Mouse (Mus musculus): ENCODE measurements around the gene Wars2. TPM values are rescaled to one million over a fixed set of nuclear protein-coding genes. Genes with fewer than 3 reads are reported as not detected.

Wars2 gene
- polyA plus RNA-seq, 1 experiment from 2014 or later: 5.2 TPM

DNA sequence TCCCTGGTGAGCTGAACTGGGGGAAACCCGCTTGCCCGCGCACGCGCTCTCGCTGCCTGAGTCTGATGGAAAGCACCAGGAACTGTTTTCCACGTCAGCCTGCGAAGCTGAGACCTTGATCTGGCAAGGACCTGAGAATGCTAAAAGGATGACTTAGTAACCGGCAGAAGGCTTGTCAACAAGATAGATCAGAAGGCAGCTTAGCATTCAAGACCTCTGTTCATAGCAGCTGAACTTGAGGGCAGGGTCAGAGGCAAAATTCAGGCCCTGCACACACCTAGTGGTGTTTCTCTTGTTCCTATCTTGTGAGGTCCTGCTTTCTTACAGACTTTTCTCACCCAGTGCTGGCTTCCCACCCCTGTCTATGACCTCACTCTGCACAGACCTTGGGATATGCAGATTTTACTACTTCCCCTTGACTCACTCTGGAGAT, 122.6 kb downstream of the Wars2 start:
- no peak overlapping the region for H3K9ac ChIP-seq
- no peak for ATAC-seq (ENCODE audit: low FRiP score, low read depth)
- H3K4me2 ChIP-seq: no peak overlapping the region
- H3K4me1 ChIP-seq (replicated peaks): no peaks in the 10 kb centered on the region
- peaks cover 84% of the 10 kb centered on the region for H3K27me3 ChIP-seq
- WGBS: 11% methylated on average over 9 of the region's 9 CpGs
- H3K9me3 ChIP-seq: no peaks in the 10 kb centered on the region
- no peak overlapping the region for H3K27ac ChIP-seq (replicated peaks)
- H3K36me3 ChIP-seq: no peaks in the 10 kb centered on the region
- H3K4me3 ChIP-seq: no peak overlapping the region

DNA sequence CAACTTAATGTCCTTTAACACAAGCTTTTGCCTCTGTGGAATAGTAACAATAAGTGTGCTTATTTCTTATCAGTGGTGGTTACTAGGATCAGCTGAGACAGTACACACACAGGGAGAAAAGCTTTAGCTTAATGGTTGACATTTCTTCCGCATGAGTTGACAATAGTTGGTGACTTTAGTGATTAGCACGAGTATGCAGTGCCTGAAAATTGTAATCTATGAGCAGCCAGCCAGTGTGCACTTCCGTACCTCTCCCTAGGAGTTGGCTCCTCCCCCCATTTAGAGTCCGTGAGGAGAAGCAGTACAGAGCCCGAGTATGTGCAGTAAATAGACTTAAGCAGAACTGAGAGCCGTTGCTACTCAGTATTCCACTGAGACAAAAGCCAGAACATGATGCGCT, 123.8 kb downstream of the Wars2 start:
- Histone ChIP-seq H3K4me3 (no peak overlapping the region), H3K9ac (no peak overlapping the region), H3K36me3 (no peaks in the 10 kb centered on the region), H3K9me3 (no peaks in the 10 kb centered on the region), H3K4me2 (no peak overlapping the region), H3K4me1 (replicated peaks) (no peaks in the 10 kb centered on the region), H3K27me3 (peaks cover 75% of the 10 kb centered on the region), H3K27ac (replicated peaks) (no peak overlapping the region)
- 25% methylated on average over 7 of the region's 7 CpGs for WGBS
- no peak for ATAC-seq (ENCODE audit: low FRiP score, low read depth)

DNA sequence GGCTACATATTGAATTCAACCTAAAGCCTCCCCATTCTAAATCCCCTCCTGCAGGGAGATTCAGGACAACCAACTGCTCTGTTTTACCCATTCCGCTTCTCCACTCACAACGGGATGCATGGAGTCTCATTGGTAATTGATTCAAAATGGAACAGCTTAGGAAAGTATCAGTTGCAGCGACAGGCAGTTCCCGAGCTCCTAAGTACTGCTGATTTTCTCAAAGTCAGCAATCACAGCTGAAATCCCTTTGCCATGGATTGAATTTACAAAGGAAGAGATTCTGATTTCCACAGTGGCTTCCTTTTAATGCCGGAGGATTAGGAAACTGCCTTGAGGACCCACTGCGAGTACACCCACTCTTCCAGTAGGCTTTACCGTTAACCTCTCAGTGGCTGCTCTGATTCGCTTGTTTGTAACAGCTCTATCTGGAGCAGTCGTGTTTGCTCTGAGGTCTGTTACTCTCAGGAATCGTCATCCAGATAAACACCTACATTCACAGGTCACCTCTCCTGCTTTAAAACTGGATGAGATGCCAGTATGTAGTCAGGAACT, 126.0 kb downstream of the Wars2 start:
- Histone ChIP-seq H3K9me3 (no peaks in the 10 kb centered on the region), H3K9ac (no peak overlapping the region), H3K27me3 (peaks cover 58% of the 10 kb centered on the region), H3K27ac (replicated peaks) (no peak overlapping the region), H3K4me3 (no peak overlapping the region), H3K4me2 (no peak overlapping the region), H3K4me1 (replicated peaks) (no peaks in the 10 kb centered on the region), H3K36me3 (no peaks in the 10 kb centered on the region)
- 56% methylated on average over 10 of the region's 10 CpGs for WGBS
- no peak for ATAC-seq (ENCODE audit: low FRiP score, low read depth)

DNA sequence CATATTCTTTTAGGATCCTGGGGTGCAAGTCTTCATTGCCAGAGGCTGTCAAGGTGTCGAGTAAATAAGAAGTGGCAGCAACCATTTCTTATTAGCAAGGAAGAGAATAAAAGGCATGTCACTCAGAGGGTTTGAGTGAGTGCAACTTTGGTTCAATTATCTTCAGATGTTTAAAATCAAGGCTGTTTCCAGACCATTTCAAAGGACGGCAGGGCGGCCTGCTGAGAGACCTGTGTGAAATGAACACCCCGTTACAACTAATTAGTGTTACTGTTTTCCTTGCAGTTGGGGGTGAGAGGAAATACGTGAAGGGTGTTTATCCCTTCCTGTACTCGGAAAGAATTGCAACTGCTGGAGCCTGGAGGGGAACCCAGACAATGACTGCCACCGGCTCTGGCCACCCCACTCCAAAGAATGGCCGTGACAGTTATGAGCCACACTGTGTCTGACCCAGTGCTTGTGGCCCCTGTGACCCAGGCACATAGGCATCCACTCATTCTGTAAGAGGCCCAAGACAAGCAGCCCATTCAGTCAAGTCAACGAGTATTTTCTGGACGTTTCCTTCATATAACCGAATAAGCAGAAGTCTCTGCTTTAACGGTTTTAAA, 137.2 kb downstream of the Wars2 start:
- Histone ChIP-seq H3K4me2 (no peak overlapping the region), H3K36me3 (no peaks in the 10 kb centered on the region), H3K4me3 (no peak overlapping the region), H3K4me1 (replicated peaks) (no peaks in the 10 kb centered on the region), H3K9ac (no peak overlapping the region), H3K27me3 (no peaks in the 10 kb centered on the region), H3K9me3 (no peaks in the 10 kb centered on the region), H3K27ac (replicated peaks) (no peak overlapping the region)
- ATAC-seq (ENCODE audit: low FRiP score, low read depth): no peak
- WGBS: 49% methylated on average over 12 of the region's 12 CpGs

DNA sequence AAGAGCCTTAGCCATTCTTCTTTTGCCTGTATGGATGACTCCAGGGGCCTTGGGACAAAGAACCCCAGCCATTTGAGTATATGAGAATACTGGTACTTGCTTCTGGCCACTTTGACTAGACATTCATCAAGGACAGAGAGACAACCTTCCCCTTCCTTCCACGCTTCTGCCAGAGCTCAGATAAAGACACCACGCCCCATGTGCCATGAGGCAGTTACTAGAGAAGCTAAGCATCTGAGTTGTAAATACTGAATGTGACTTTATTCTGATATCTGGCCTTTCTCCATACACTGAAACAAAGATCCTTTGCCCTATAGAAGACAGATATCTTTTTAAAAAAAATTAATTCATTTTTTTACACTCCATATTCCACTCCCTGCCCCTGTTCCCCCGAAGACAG, 138.8 kb downstream of the Wars2 start:
- no peaks in the 10 kb centered on the region for H3K9me3 ChIP-seq
- H3K4me1 ChIP-seq (replicated peaks): no peaks in the 10 kb centered on the region
- H3K27me3 ChIP-seq: no peaks in the 10 kb centered on the region
- no peak overlapping the region for H3K4me3 ChIP-seq
- no peak overlapping the region for H3K9ac ChIP-seq
- no peaks in the 10 kb centered on the region for H3K36me3 ChIP-seq
- H3K4me2 ChIP-seq: no peak overlapping the region
- WGBS: 92% methylated on average over 3 of the region's 3 CpGs
- no peak for ATAC-seq (ENCODE audit: low FRiP score, low read depth)
- H3K27ac ChIP-seq (replicated peaks): no peak overlapping the region

DNA sequence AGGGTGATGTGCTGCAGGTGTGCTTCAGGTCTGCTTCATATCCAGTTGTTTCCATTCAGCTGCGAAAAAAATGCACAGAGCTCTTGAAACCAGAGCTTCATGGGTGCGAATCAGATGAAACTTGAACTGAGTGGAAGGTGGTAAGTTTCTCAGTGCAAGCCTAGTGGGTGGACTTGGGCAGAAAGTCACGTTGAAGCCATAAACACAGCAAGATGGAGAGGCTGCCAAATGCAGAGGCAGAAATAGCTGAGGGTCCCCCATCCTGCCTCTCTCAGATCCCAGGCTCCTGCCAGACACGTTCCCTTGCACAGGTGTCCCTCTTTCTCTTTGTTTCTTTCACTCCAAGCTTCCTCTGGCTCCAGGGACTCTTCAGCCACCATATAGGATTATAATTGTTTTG, 140.6 kb downstream of the Wars2 start:
- Histone ChIP-seq H3K4me3 (no peak overlapping the region), H3K27me3 (no peaks in the 10 kb centered on the region), H3K4me1 (replicated peaks) (no peaks in the 10 kb centered on the region), H3K27ac (replicated peaks) (no peak overlapping the region), H3K9me3 (no peaks in the 10 kb centered on the region), H3K36me3 (no peaks in the 10 kb centered on the region), H3K9ac (no peak overlapping the region), H3K4me2 (no peak overlapping the region)
- 78% methylated on average over 4 of the region's 4 CpGs for WGBS
- ATAC-seq (ENCODE audit: low FRiP score, low read depth): no peak

DNA sequence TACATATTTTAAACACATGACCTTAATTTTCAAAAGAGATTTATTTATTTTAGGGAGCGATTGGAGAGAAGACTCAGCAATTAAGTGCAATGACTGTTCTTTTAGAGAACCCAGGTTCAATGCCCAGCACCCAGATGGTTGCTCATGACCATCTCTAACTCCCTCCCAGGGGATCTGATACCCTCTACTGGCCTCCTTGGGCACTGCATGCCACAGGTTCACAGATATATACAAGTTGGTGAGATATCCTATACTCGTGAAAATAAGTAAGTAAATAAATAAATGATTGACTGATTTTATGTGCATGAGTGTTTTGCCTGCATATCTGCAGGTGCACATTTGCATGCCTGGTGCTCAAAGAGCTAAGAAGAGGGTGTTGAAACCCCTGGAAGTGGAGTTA, 147.4 kb downstream of the Wars2 start:
- Histone ChIP-seq H3K36me3 (no peaks in the 10 kb centered on the region), H3K27ac (replicated peaks) (no peak overlapping the region), H3K4me1 (replicated peaks) (0 out of 2 replicates have a peak, but pooled peaks cover 6% of the 10 kb centered on the region), H3K9me3 (no peaks in the 10 kb centered on the region), H3K27me3 (no peaks in the 10 kb centered on the region), H3K4me3 (no peak overlapping the region), H3K9ac (no peak overlapping the region), H3K4me2 (no peak overlapping the region)
- ATAC-seq (ENCODE audit: low FRiP score, low read depth): no peak
- WGBS: 54% methylated on average over 2 of the region's 2 CpGs

Small RNAs within 50 kb of the gene (microRNA-seq; reads per million reads assigned to microRNA genes)
- not detected for gene Mir6481

Other genes starting within 250 kb of the Wars2 start
- 0.06 TPM in 1 of 2 replicates, not detected in the other for gene Hao2, start 247.8 kb upstream of the Wars2 start, polyA plus RNA-seq (2015; fragmentation: Nextera tagmentation; extraction: Ambion mirVana)
- gene Tbx15, start 99.3 kb downstream of the Wars2 start, polyA plus RNA-seq (2015; fragmentation: Nextera tagmentation; extraction: Ambion mirVana): 0.72 and 0.89 TPM in 2 replicates

All from hindbrain, embryonic 15.5 days (tissue).